Mouse (Mus musculus): ENCODE data around the gene Atr. TPM values are rescaled to one million over a fixed set of nuclear protein-coding genes. Genes with fewer than 3 reads are reported as not detected.

Atr gene
- total and polyA plus RNA-seq, 3 experiments: 2.0 to 7.5 (median 7.2) TPM

- no peak for DNase-seq
Observed at GRCm38 (mm10) chr9:95992255-95992654, 134.9 kb downstream of the Atr start.

More at GRCm38 (mm10) chr9:95992255-95992654, 134.9 kb downstream of the Atr start:
- H3K79me2 ChIP-seq (replicated peaks; ENCODE audit: control insufficient read depth, insufficient read depth, low read length): no peaks in the 10 kb centered on the region
- peaks cover 3% of the 10 kb centered on the region; the same call in 1 of the 2 replicates for H3K36me3 ChIP-seq (ENCODE audit: control insufficient read depth, insufficient read depth, low read length)
- peak; percentile 41 for TF ChIP-seq CTCF (IDR thresholded peaks at IDR 0.05)
- no peak for TF ChIP-seq POLR2A (IDR thresholded peaks at IDR 0.05; ENCODE audit: insufficient read depth, low read depth, low read length)
- intact Hi-C loops (cut with DNase I): no loop called here
- H3K9ac ChIP-seq (ENCODE audit: low read depth, low read length): no peak overlapping the region
- 94% methylated on average over 2 of the region's 2 CpGs for WGBS
- H3K4me1 ChIP-seq (ENCODE audit: control insufficient read depth, insufficient read depth, low read length): no peaks in the 10 kb centered on the region
- no peaks in the 10 kb centered on the region for H3K27me3 ChIP-seq (ENCODE audit: control insufficient read depth, insufficient read depth, low read length)
- H3K27ac ChIP-seq: no peak overlapping the region
- no peak overlapping the region for H3K4me3 ChIP-seq

Other genes starting within 250 kb of the Atr start
- gene Pcolce2, start 220.0 kb upstream of the Atr start, total RNA-seq (2021): 10 to 100 TPM; 27.8 to 28.7 TPM
- 3.0 and 3.9 TPM in 2 replicates for gene Pcolce2, start 220.0 kb upstream of the Atr start, polyA plus RNA-seq (2012; rRNA removed)
- gene Trpc1, start 107.2 kb upstream of the Atr start, total RNA-seq (2021): 1 to 10 TPM; 6.8 to 7.0 TPM
- 2.8 and 5.4 TPM in 2 replicates for gene Trpc1, start 107.2 kb upstream of the Atr start, polyA plus RNA-seq (2012; rRNA removed)
- gene Pls1, start 12.3 kb upstream of the Atr start, total RNA-seq (2021): 1 to 10 TPM in 1 of 2 experiments, under 1 TPM in 1; 0.34 to 1.2 TPM
- gene Pls1, start 12.3 kb upstream of the Atr start, polyA plus RNA-seq (2012; rRNA removed): 0.23 and 0.31 TPM in 2 replicates
- 10 to 100 TPM; 16.3 to 20.4 TPM for gene Xrn1, start 97.2 kb downstream of the Atr start, total RNA-seq (2021)
- 3.3 and 6.5 TPM in 2 replicates for gene Xrn1, start 97.2 kb downstream of the Atr start, polyA plus RNA-seq (2012; rRNA removed)

All from heart, adult 2 months (tissue).